21 mouse cellular contexts compared by ENCODE assay signal in the genomic region with DNA sequence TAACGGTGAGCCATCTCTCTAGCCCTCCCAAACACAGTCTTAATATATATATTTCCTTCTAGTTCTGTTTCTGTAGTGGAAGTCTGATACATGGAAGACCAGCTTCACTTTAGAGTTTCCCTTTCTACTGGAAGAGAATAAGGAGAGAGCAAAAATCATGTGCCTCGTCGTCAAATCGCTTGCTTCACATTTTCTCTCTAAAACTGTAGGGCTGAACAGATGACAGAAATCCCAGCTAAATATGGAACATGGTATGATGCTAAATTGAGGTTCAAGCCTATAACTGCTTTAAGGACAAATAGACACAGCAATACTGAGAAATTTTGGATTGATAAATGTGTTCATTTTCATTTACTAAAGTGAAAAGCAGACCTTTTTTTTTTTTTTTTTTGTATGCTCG. TPM values are rescaled to one million over a fixed set of nuclear protein-coding genes. Genes with fewer than 3 reads are reported as not detected.
DNase-seq lines count a peak whose midpoint lies in the region; ATAC-seq and TF ChIP-seq lines count a peak whose summit lies in the region.
"Had no signal": no experiment of that assay in that cellular context is flagged by ENCODE, and none has a peak within 500 bp of the region (broad histone marks: within the 10 kb centered on the region; RNA-seq: fewer than 3 reads in every experiment).

No protein-coding gene starts in this region.

- TF ChIP-seq CTCF in forebrain, postnatal 0 days (IDR thresholded peaks at IDR 0.05; ENCODE audit: low read depth), result no peak
- TF ChIP-seq CTCF in left cerebral cortex, adult 2 months (IDR thresholded peaks at IDR 0.05), result no peak

- DNase-seq in forebrain, postnatal 0 days, result peak; percentile 14
- no peak for DNase-seq in forebrain, embryonic 11.5 days (ENCODE audit: low spot score)
- no peak for DNase-seq in left cerebral cortex, adult 2 months (ENCODE audit: extremely low spot score in 1 of 2, low spot score in 2 of 2)
- DNase-seq in left cerebral cortex, adult 18-20 months (ENCODE audit: low spot score in 2 of 2), result no peak
- DNase-seq in brain, adult 2 months (ENCODE audit: low read depth, low spot score), result peak; percentile 68
- no peak for DNase-seq in embryo, embryonic 10 days (ENCODE audit: low spot score)
- DNase-seq: adrenal gland, postnatal 10 days; adrenal gland, postnatal 36 days; cerebellum, adult 11 months; cerebellum, adult 2 months; cerebellum, adult 9-11 months; cerebellum, postnatal 25 days; gastrocnemius, adult 2 months; gastrocnemius, postnatal 14 days; heart, adult 11 months had no signal

- H3K9ac ChIP-seq in forebrain, postnatal 0 days, result no peak overlapping the region
- no peak overlapping the region for H3K9ac ChIP-seq in forebrain, embryonic 11.5 days (ENCODE audit: low read length)
- H3K9ac ChIP-seq: hindbrain, embryonic 13.5 days had no signal

- no peaks in the 10 kb centered on the region for H3K36me3 ChIP-seq in forebrain, postnatal 0 days (ENCODE audit: insufficient read depth)
- H3K36me3 ChIP-seq in forebrain, embryonic 11.5 days (ENCODE audit: control insufficient read depth, insufficient read depth, low read length), result no peaks in the 10 kb centered on the region
- H3K36me3 ChIP-seq: forebrain, embryonic 10.5 days; hindbrain, embryonic 13.5 days had no signal

- H3K27ac ChIP-seq in forebrain, postnatal 0 days (ENCODE audit: low read depth, low read length), result no peak overlapping the region
- no peak overlapping the region for H3K27ac ChIP-seq in forebrain, embryonic 11.5 days (ENCODE audit: low read depth, low read length)
- peak overlapping the region; percentile 76; the same call in 1 of the 2 replicates for H3K27ac ChIP-seq in left cerebral cortex, adult 2 months
- H3K27ac ChIP-seq: forebrain, embryonic 10.5 days; gastrocnemius, adult 2 months; hindbrain, embryonic 13.5 days had no signal

- WGBS in forebrain, postnatal 0 days, result 78% methylated on average over 5 of the region's 5 CpGs
- WGBS in forebrain, embryonic 11.5 days, result 96% methylated on average over 5 of the region's 5 CpGs

- no peak overlapping the region for H3K4me2 ChIP-seq in forebrain, postnatal 0 days (ENCODE audit: low read depth)
- no peak overlapping the region for H3K4me2 ChIP-seq in forebrain, embryonic 11.5 days (ENCODE audit: low read depth, low read length, severe bottlenecking)
- H3K4me2 ChIP-seq: heart, embryonic 11.5 days; hindbrain, embryonic 13.5 days had no signal

- intact Hi-C loops in left cerebral cortex, adult 2 months (cut with DNase I), result no loop called here

- no peak for ATAC-seq in forebrain, postnatal 0 days
- no peak for ATAC-seq in forebrain, embryonic 11.5 days (replicated peaks; ENCODE audit: low FRiP score)
- ATAC-seq: activated CD4-positive, CD25-positive, alpha-beta regulatory T cell, adult 4 months; forebrain, embryonic 14.5 days; hindbrain, embryonic 16.5 days had no signal

- no peak overlapping the region for H3K4me3 ChIP-seq in forebrain, postnatal 0 days (ENCODE audit: low read depth, low read length)
- H3K4me3 ChIP-seq in forebrain, embryonic 11.5 days (ENCODE audit: low read depth, low read length), result no peak overlapping the region
- H3K4me3 ChIP-seq in left cerebral cortex, adult 2 months, result no peak overlapping the region
- H3K4me3 ChIP-seq: forebrain, embryonic 10.5 days; gastrocnemius, adult 2 months; hindbrain, embryonic 13.5 days had no signal

- H3K9me3 ChIP-seq in forebrain, postnatal 0 days (ENCODE audit: low read length), result no peaks in the 10 kb centered on the region
- H3K9me3 ChIP-seq in forebrain, embryonic 11.5 days (ENCODE audit: control insufficient read depth, low read length), result no peaks in the 10 kb centered on the region
- H3K9me3 ChIP-seq: forebrain, embryonic 10.5 days; hindbrain, embryonic 13.5 days had no signal

- no peaks in the 10 kb centered on the region; the same call in 1 of the 2 replicates for H3K4me1 ChIP-seq in forebrain, postnatal 0 days (ENCODE audit: insufficient read depth)
- no peaks in the 10 kb centered on the region for H3K4me1 ChIP-seq in forebrain, embryonic 11.5 days (replicated peaks; ENCODE audit: control insufficient read depth, insufficient read depth, low read length)
- H3K4me1 ChIP-seq: hindbrain, embryonic 13.5 days had no signal

- no peaks in the 10 kb centered on the region for H3K27me3 ChIP-seq in forebrain, postnatal 0 days (ENCODE audit: insufficient read depth, low read length)
- H3K27me3 ChIP-seq in forebrain, embryonic 11.5 days (ENCODE audit: control insufficient read depth, insufficient read depth, low read length), result no peaks in the 10 kb centered on the region
- H3K27me3 ChIP-seq: hindbrain, embryonic 13.5 days had no signal

RNA-seq across cellular contexts. Expression of a gene that starts 4.0 kb away (rescaled TPM):
- total RNA-seq in forebrain, postnatal 0 days (2014; rRNA removed), result 111 and 126 TPM in 2 replicates
- polyA plus RNA-seq in forebrain, postnatal 0 days (2015; fragmentation: Nextera tagmentation; extraction: Ambion mirVana), result 86.5 and 97.6 TPM in 2 replicates
- 57.1 and 57.2 TPM in 2 replicates for polyA plus RNA-seq in forebrain, embryonic 11.5 days (2014; fragmentation: Nextera tagmentation; extraction: Ambion mirVana)
- 100 to 1,000 TPM in 1 of 2 experiments, 10 to 100 TPM in 1; 97.9 to 103 TPM for total RNA-seq in left cerebral cortex, adult 2 months (2021)
- 100 to 1,000 TPM; 100 to 113 TPM for total RNA-seq in left cerebral cortex, adult 18-20 months (2021)

Comparison
In these comparisons a context has a peak if more than half of its experiments do, and no peak if none do; other contexts are left out.
1. DNase-seq: peak in forebrain, postnatal 0 days (single experiment) and brain, adult 2 months (single experiment); none in forebrain, embryonic 11.5 days (single experiment), left cerebral cortex, adult 2 months (0 of 2), left cerebral cortex, adult 18-20 months (0 of 2) and embryo, embryonic 10 days (single experiment).